Mouse (Mus musculus): Measurements from ENCODE around the gene Mfsd13b. TPM values are rescaled to one million over a fixed set of nuclear protein-coding genes. Genes with fewer than 3 reads are reported as not detected.

The Mfsd13b gene
- polyA plus RNA-seq, 1 experiment from 2014 or later, result not detected

- 82% methylated on average over 6 of the region's 6 CpGs for WGBS (ENCODE audit: insufficient replicate concordance)
- peaks cover 6% of the 10 kb centered on the region; the same call in 1 of the 2 replicates for H3K36me3 ChIP-seq
- DNase-seq, result no peak
- no peak overlapping the region for H3K27ac ChIP-seq
- H3K27me3 ChIP-seq, result no peaks in the 10 kb centered on the region
- no peak overlapping the region for H3K4me2 ChIP-seq
- peaks cover 24% of the 10 kb centered on the region for H3K4me1 ChIP-seq (replicated peaks)
- H3K4me3 ChIP-seq (replicated peaks), result no peak overlapping the region
- no peak overlapping the region for H3K9ac ChIP-seq
- ATAC-seq (ENCODE audit: low read depth), result no peak
- no peaks in the 10 kb centered on the region for H3K9me3 ChIP-seq (replicated peaks)
These were observed 63.6 kb downstream of the Mfsd13b start for GRCm38 (mm10) chr7:121045671-121046453.

- DNase-seq (no peak), ATAC-seq (ENCODE audit: low read depth) (no peak)
- Histone ChIP-seq H3K9ac (no peak overlapping the region), H3K9me3 (replicated peaks) (no peaks in the 10 kb centered on the region), H3K27me3 (no peaks in the 10 kb centered on the region), H3K4me1 (replicated peaks) (peaks cover 17% of the 10 kb centered on the region; the same call in 1 of the 2 replicates), H3K4me3 (replicated peaks) (no peak overlapping the region), H3K27ac (no peak overlapping the region), H3K36me3 (peaks cover 12% of the 10 kb centered on the region), H3K4me2 (no peak overlapping the region)
- WGBS (ENCODE audit: insufficient replicate concordance), result 89% methylated on average over 2 of the region's 2 CpGs
These were observed 65.3 kb downstream of the Mfsd13b start for GRCm38 (mm10) chr7:121047624-121048023.

- H3K36me3 ChIP-seq, result peaks cover 45% of the 10 kb centered on the region
- H3K4me2 ChIP-seq, result no peak overlapping the region
- H3K4me1 ChIP-seq (replicated peaks), result no peaks in the 10 kb centered on the region
- WGBS (ENCODE audit: insufficient replicate concordance), result 87% methylated on average over 4 of the region's 4 CpGs
- H3K9ac ChIP-seq, result no peak overlapping the region
- no peak for DNase-seq
- no peak overlapping the region for H3K27ac ChIP-seq
- no peak for ATAC-seq (ENCODE audit: low read depth)
- H3K27me3 ChIP-seq, result no peaks in the 10 kb centered on the region
- no peaks in the 10 kb centered on the region for H3K9me3 ChIP-seq (replicated peaks)
- H3K4me3 ChIP-seq (replicated peaks), result no peak overlapping the region
These were observed 70.8 kb downstream of the Mfsd13b start for GRCm38 (mm10) chr7:121053071-121053470.

- no peak overlapping the region for H3K27ac ChIP-seq
- H3K9me3 ChIP-seq (replicated peaks), result no peaks in the 10 kb centered on the region
- no peak overlapping the region for H3K9ac ChIP-seq
- peaks cover 22% of the 10 kb centered on the region for H3K36me3 ChIP-seq
- H3K27me3 ChIP-seq, result no peaks in the 10 kb centered on the region
- no peaks in the 10 kb centered on the region for H3K4me1 ChIP-seq (replicated peaks)
- H3K4me3 ChIP-seq (replicated peaks), result no peak overlapping the region
- ATAC-seq (ENCODE audit: low read depth) (no peak), DNase-seq (no peak)
- no peak overlapping the region for H3K4me2 ChIP-seq
- 72% methylated on average over 6 of the region's 6 CpGs for WGBS (ENCODE audit: insufficient replicate concordance)
These were observed 77.3 kb downstream of the Mfsd13b start for GRCm38 (mm10) chr7:121059477-121060218.

- Histone ChIP-seq H3K9ac (no peak overlapping the region), H3K27ac (no peak overlapping the region), H3K9me3 (replicated peaks) (no peaks in the 10 kb centered on the region), H3K4me2 (no peak overlapping the region), H3K36me3 (peaks cover 16% of the 10 kb centered on the region; the same call in 1 of the 2 replicates), H3K4me3 (replicated peaks) (no peak overlapping the region), H3K27me3 (no peaks in the 10 kb centered on the region), H3K4me1 (replicated peaks) (no peaks in the 10 kb centered on the region)
- ATAC-seq (ENCODE audit: low read depth), result no peak
- no peak for DNase-seq
- 40% methylated on average over 4 of the region's 4 CpGs for WGBS (ENCODE audit: insufficient replicate concordance)
These were observed 82.0 kb downstream of the Mfsd13b start for GRCm38 (mm10) chr7:121064309-121064708.

Other genes with a start within 250 kb of the Mfsd13b start
- gene Vwa3a, start 243.2 kb upstream of the Mfsd13b start, polyA plus RNA-seq (2015; fragmentation: Nextera tagmentation; extraction: Ambion mirVana), result 0.02 and 0.03 TPM in 2 replicates
- gene Gm5737, start 170.1 kb upstream of the Mfsd13b start, polyA plus RNA-seq (2015; fragmentation: Nextera tagmentation; extraction: Ambion mirVana), result not detected in 2 replicates
- 42.2 and 44.2 TPM in 2 replicates for gene Eef2k, start 139.7 kb upstream of the Mfsd13b start, polyA plus RNA-seq (2015; fragmentation: Nextera tagmentation; extraction: Ambion mirVana)
- gene Polr3e, start 64.8 kb upstream of the Mfsd13b start, polyA plus RNA-seq (2015; fragmentation: Nextera tagmentation; extraction: Ambion mirVana), result 19.3 and 21.1 TPM in 2 replicates
- gene Cdr2, start 197 bp upstream of the Mfsd13b start, polyA plus RNA-seq (2015; fragmentation: Nextera tagmentation; extraction: Ambion mirVana), result 38.1 and 39.1 TPM in 2 replicates
- 50.9 and 59.3 TPM in 2 replicates for gene Mettl9, start 51.9 kb downstream of the Mfsd13b start, polyA plus RNA-seq (2015; fragmentation: Nextera tagmentation; extraction: Ambion mirVana)
- 6.8 and 7.7 TPM in 2 replicates for gene Igsf6, start 92.1 kb downstream of the Mfsd13b start, polyA plus RNA-seq (2015; fragmentation: Nextera tagmentation; extraction: Ambion mirVana)
- gene Otoa, start 99.1 kb downstream of the Mfsd13b start, polyA plus RNA-seq (2015; fragmentation: Nextera tagmentation; extraction: Ambion mirVana), result not detected in 2 replicates